Mouse (Mus musculus) brain, embryonic 14.5 days (tissue): Measurements from ENCODE around the gene Drd2.

Source experiments
- CTCF ChIP-seq: fragments of 200-500 bp; IDR thresholded peaks from 2 replicates; pipeline ENCODE4 v1.5.1; 2012; ENCODE audit warnings: inconsistent platforms, mild to moderate bottlenecking, moderate library complexity, borderline replicate concordance; ENCODE audit not compliant: insufficient read depth, insufficient read length; ENCODE audit errors: extremely low read depth
- POLR2A ChIP-seq: fragments of 200-500 bp; IDR thresholded peaks from 2 replicates; pipeline ENCODE4 v1.6.1; 2012; ENCODE audit warnings: mild to moderate bottlenecking, inconsistent platforms, borderline replicate concordance; ENCODE audit not compliant: poor library complexity, insufficient read depth, insufficient read length, severe bottlenecking; ENCODE audit errors: extremely low read depth

DNA sequence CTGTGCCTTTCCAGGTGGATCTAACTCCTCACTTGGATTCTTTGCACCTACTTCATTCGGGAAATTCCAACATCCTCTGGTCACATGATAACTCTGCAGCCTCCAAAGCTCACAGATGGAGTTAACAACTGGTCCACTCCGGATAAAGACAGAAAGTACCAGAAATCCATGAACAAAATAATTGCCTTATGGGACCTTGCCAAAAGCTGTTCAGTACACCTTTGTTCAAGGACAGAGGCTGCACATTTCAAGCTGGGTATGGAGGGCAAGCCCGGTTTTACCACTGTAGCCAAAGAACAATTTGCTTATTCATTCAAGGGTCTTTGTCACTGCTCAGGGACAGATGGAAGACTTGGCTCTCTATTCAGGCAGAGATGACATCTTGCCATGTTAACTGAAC lies 102.2 kb downstream of the Drd2 start:
- no peak for TF ChIP-seq CTCF
- no peak for TF ChIP-seq POLR2A
